Mouse (Mus musculus): ENCODE measurements around the gene Fmnl2. TPM values are rescaled to one million over a fixed set of nuclear protein-coding genes. Genes with fewer than 3 reads are reported as not detected.

Gene Fmnl2
- polyA plus RNA-seq, 1 experiment from 2014 or later, result 1.0 TPM

DNA sequence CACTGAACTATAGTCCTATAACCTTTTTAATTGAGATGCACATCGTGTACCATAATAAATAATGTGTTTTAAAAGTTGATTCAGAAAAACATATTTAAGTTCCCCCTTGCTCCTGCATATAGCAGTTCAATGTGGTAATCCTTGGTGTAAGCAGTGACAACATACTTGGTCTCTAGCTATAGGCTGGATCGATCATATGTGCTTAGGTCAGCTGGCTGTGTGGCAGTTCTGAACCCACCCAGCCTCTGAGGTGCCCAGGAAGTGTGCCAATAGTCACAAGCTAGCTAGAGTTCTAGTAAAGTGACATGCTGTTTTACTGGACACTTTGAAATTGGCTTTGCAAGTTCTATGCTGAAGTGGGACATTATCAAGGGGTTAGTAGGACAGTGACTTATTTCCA lies 209.3 kb downstream of the Fmnl2 start:
- no peaks in the 10 kb centered on the region for H3K27me3 ChIP-seq (ENCODE audit: control insufficient read depth, insufficient read depth, low read length)
- H3K9ac ChIP-seq (ENCODE audit: low read length), result no peak overlapping the region
- 86% methylated on average over 2 of the region's 2 CpGs for WGBS
- H3K9me3 ChIP-seq (replicated peaks; ENCODE audit: control insufficient read depth, low read length), result no peaks in the 10 kb centered on the region
- no peak overlapping the region for H3K4me2 ChIP-seq (ENCODE audit: low read depth, low read length)
- H3K27ac ChIP-seq (ENCODE audit: low read length), result no peak overlapping the region
- no peaks in the 10 kb centered on the region for H3K36me3 ChIP-seq (ENCODE audit: control insufficient read depth, insufficient read depth)
- no peak overlapping the region for H3K4me3 ChIP-seq (ENCODE audit: low read length)
- ATAC-seq (replicated peaks; ENCODE audit: extremely low read depth, insufficient read depth, low FRiP score), result no peak
- H3K4me1 ChIP-seq (ENCODE audit: control insufficient read depth, insufficient read depth, low read length), result no peaks in the 10 kb centered on the region

DNA sequence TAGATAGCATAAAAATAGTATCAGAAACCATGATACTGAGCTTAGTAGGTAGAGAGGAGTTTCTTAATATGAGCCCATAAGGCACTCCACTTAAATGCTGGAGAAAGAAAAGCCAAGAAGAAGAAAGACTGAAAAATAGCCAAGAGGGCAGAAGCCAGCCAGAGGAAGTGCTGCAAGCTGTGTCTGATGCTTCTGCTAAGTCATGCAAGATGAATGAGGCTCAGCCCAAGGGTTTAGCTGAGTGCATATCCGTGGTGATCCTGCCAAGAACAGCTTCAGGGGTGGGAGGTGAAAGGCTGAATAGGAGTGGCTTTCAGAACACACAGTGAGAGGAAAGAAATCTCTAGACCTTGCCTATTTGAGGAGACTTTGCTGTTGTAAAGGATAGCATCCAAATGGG lies 212.9 kb downstream of the Fmnl2 start:
- Histone ChIP-seq H3K27me3 (ENCODE audit: control insufficient read depth, insufficient read depth, low read length) (no peaks in the 10 kb centered on the region), H3K4me3 (ENCODE audit: low read length) (no peak overlapping the region), H3K9ac (ENCODE audit: low read length) (no peak overlapping the region), H3K9me3 (replicated peaks; ENCODE audit: control insufficient read depth, low read length) (no peaks in the 10 kb centered on the region), H3K27ac (ENCODE audit: low read length) (no peak overlapping the region), H3K36me3 (ENCODE audit: control insufficient read depth, insufficient read depth) (no peaks in the 10 kb centered on the region), H3K4me2 (ENCODE audit: low read depth, low read length) (no peak overlapping the region), H3K4me1 (ENCODE audit: control insufficient read depth, insufficient read depth, low read length) (no peaks in the 10 kb centered on the region)
- no peak; the same call in 1 of the 2 replicates for ATAC-seq (replicated peaks; ENCODE audit: extremely low read depth, insufficient read depth, low FRiP score)
- WGBS, result 17% methylated on average over 1 of the region's 1 CpGs

GRCm38 (mm10) chr2:53079693-53080286 lies 222.1 kb downstream of the Fmnl2 start:
- Histone ChIP-seq H3K4me1 (ENCODE audit: control insufficient read depth, insufficient read depth, low read length) (no peaks in the 10 kb centered on the region), H3K4me2 (ENCODE audit: low read depth, low read length) (no peak overlapping the region), H3K9ac (ENCODE audit: low read length) (no peak overlapping the region), H3K36me3 (ENCODE audit: control insufficient read depth, insufficient read depth) (no peaks in the 10 kb centered on the region), H3K27me3 (ENCODE audit: control insufficient read depth, insufficient read depth, low read length) (no peaks in the 10 kb centered on the region), H3K9me3 (replicated peaks; ENCODE audit: control insufficient read depth, low read length) (no peaks in the 10 kb centered on the region), H3K27ac (ENCODE audit: low read length) (no peak overlapping the region), H3K4me3 (ENCODE audit: low read length) (no peak overlapping the region)
- 89% methylated on average over 2 of the region's 2 CpGs for WGBS
- ATAC-seq (replicated peaks; ENCODE audit: extremely low read depth, insufficient read depth, low FRiP score), result no peak

GRCm38 (mm10) chr2:53082045-53082444 lies 224.4 kb downstream of the Fmnl2 start:
- no peak for ATAC-seq (replicated peaks; ENCODE audit: extremely low read depth, insufficient read depth, low FRiP score)
- H3K9me3 ChIP-seq (replicated peaks; ENCODE audit: control insufficient read depth, low read length), result no peaks in the 10 kb centered on the region
- H3K4me2 ChIP-seq (ENCODE audit: low read depth, low read length), result no peak overlapping the region
- WGBS, result 88% methylated on average over 4 of the region's 4 CpGs
- H3K4me3 ChIP-seq (ENCODE audit: low read length), result no peak overlapping the region
- no peaks in the 10 kb centered on the region for H3K27me3 ChIP-seq (ENCODE audit: control insufficient read depth, insufficient read depth, low read length)
- H3K36me3 ChIP-seq (ENCODE audit: control insufficient read depth, insufficient read depth), result no peaks in the 10 kb centered on the region
- no peak overlapping the region for H3K27ac ChIP-seq (ENCODE audit: low read length)
- no peaks in the 10 kb centered on the region for H3K4me1 ChIP-seq (ENCODE audit: control insufficient read depth, insufficient read depth, low read length)
- no peak overlapping the region for H3K9ac ChIP-seq (ENCODE audit: low read length)

DNA sequence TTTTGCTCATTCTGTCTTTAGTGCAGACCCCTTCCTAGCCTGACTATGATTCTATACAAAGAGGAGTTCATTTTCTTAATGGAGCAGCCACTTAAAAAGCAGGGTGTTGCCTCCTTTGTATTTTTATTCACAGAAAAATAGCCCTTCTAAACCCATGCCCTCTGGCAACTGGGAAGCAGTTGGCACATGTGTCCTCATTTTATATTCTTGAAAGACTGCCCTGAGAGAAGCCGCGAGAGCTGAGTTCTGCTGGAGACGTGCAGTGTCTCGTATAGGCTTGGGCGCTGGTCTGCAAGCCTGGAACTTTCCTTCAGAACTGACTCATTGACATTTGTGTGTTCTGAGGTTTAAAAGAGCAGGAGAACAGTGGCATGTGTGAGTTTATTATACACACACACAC lies 224.8 kb downstream of the Fmnl2 start:
- H3K4me2 ChIP-seq (ENCODE audit: low read depth, low read length), result no peak overlapping the region
- H3K27ac ChIP-seq (ENCODE audit: low read length), result no peak overlapping the region
- 84% methylated on average over 5 of the region's 5 CpGs for WGBS
- no peak overlapping the region for H3K4me3 ChIP-seq (ENCODE audit: low read length)
- no peaks in the 10 kb centered on the region for H3K27me3 ChIP-seq (ENCODE audit: control insufficient read depth, insufficient read depth, low read length)
- no peaks in the 10 kb centered on the region for H3K36me3 ChIP-seq (ENCODE audit: control insufficient read depth, insufficient read depth)
- no peak for ATAC-seq (replicated peaks; ENCODE audit: extremely low read depth, insufficient read depth, low FRiP score)
- no peaks in the 10 kb centered on the region for H3K4me1 ChIP-seq (ENCODE audit: control insufficient read depth, insufficient read depth, low read length)
- H3K9me3 ChIP-seq (replicated peaks; ENCODE audit: control insufficient read depth, low read length), result no peaks in the 10 kb centered on the region
- H3K9ac ChIP-seq (ENCODE audit: low read length), result no peak overlapping the region

- ATAC-seq (replicated peaks; ENCODE audit: extremely low read depth, insufficient read depth, low FRiP score), result no peak
- no peaks in the 10 kb centered on the region for H3K9me3 ChIP-seq (replicated peaks; ENCODE audit: control insufficient read depth, low read length)
- H3K4me2 ChIP-seq (ENCODE audit: low read depth, low read length), result no peak overlapping the region
- H3K36me3 ChIP-seq (ENCODE audit: control insufficient read depth, insufficient read depth), result no peaks in the 10 kb centered on the region
- H3K4me3 ChIP-seq (ENCODE audit: low read length), result no peak overlapping the region
- H3K27me3 ChIP-seq (ENCODE audit: control insufficient read depth, insufficient read depth, low read length), result no peaks in the 10 kb centered on the region
- no peaks in the 10 kb centered on the region for H3K4me1 ChIP-seq (ENCODE audit: control insufficient read depth, insufficient read depth, low read length)
- WGBS, result 17% methylated on average over 1 of the region's 1 CpGs
- no peak overlapping the region for H3K27ac ChIP-seq (ENCODE audit: low read length)
- no peak overlapping the region for H3K9ac ChIP-seq (ENCODE audit: low read length)
These were observed 225.6 kb downstream of the Fmnl2 start for GRCm38 (mm10) chr2:53083241-53083640.

- WGBS, result 45% methylated on average over 9 of the region's 9 CpGs
- no peaks in the 10 kb centered on the region for H3K27me3 ChIP-seq (ENCODE audit: control insufficient read depth, insufficient read depth, low read length)
These were observed 228.1 kb downstream of the Fmnl2 start for GRCm38 (mm10) chr2:53085617-53086202.

DNA sequence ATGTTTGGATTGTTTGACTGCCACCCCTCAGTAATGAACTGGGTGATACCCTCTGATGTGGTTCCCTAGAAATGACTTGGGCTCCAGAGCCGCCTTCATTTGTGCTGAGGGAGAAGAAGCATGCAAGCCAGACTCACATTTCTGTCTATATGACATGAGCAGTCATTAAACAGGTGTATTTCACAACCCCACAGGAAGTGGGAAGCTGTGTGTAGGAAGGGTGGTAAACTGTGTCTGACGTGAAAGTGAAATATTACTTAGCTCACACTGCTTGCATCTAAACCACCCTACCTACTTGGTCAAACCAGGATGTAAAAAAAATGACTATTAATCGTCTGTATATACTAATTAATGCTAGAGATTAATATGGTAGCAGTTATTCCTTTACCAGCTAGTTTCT lies 231.1 kb downstream of the Fmnl2 start:
- 84% methylated on average over 3 of the region's 3 CpGs for WGBS
- Histone ChIP-seq H3K4me1 (ENCODE audit: control insufficient read depth, insufficient read depth, low read length) (no peaks in the 10 kb centered on the region), H3K9ac (ENCODE audit: low read length) (no peak overlapping the region), H3K9me3 (replicated peaks; ENCODE audit: control insufficient read depth, low read length) (no peaks in the 10 kb centered on the region), H3K36me3 (ENCODE audit: control insufficient read depth, insufficient read depth) (no peaks in the 10 kb centered on the region), H3K27me3 (ENCODE audit: control insufficient read depth, insufficient read depth, low read length) (no peaks in the 10 kb centered on the region), H3K27ac (ENCODE audit: low read length) (no peak overlapping the region), H3K4me3 (ENCODE audit: low read length) (no peak overlapping the region), H3K4me2 (ENCODE audit: low read depth, low read length) (no peak overlapping the region)
- no peak for ATAC-seq (replicated peaks; ENCODE audit: extremely low read depth, insufficient read depth, low FRiP score)

More at GRCm38 (mm10) chr2:53085617-53086202, 228.1 kb downstream of the Fmnl2 start:
- Histone ChIP-seq H3K27ac (ENCODE audit: low read length) (no peak overlapping the region), H3K4me1 (ENCODE audit: control insufficient read depth, insufficient read depth, low read length) (no peaks in the 10 kb centered on the region), H3K4me3 (ENCODE audit: low read length) (no peak overlapping the region), H3K9ac (ENCODE audit: low read length) (no peak overlapping the region), H3K4me2 (ENCODE audit: low read depth, low read length) (no peak overlapping the region), H3K36me3 (ENCODE audit: control insufficient read depth, insufficient read depth) (no peaks in the 10 kb centered on the region), H3K9me3 (replicated peaks; ENCODE audit: control insufficient read depth, low read length) (no peaks in the 10 kb centered on the region)
- no peak for ATAC-seq (replicated peaks; ENCODE audit: extremely low read depth, insufficient read depth, low FRiP score)

- Histone ChIP-seq H3K9ac (ENCODE audit: low read length) (no peak overlapping the region), H3K4me1 (ENCODE audit: control insufficient read depth, insufficient read depth, low read length) (no peaks in the 10 kb centered on the region), H3K27ac (ENCODE audit: low read length) (no peak overlapping the region), H3K36me3 (ENCODE audit: control insufficient read depth, insufficient read depth) (no peaks in the 10 kb centered on the region), H3K9me3 (replicated peaks; ENCODE audit: control insufficient read depth, low read length) (no peaks in the 10 kb centered on the region), H3K4me3 (ENCODE audit: low read length) (no peak overlapping the region), H3K27me3 (ENCODE audit: control insufficient read depth, insufficient read depth, low read length) (no peaks in the 10 kb centered on the region), H3K4me2 (ENCODE audit: low read depth, low read length) (no peak overlapping the region)
- ATAC-seq (replicated peaks; ENCODE audit: extremely low read depth, insufficient read depth, low FRiP score), result peak; percentile 37
- WGBS, result 69% methylated on average over 9 of the region's 9 CpGs
These were observed 237.4 kb downstream of the Fmnl2 start for GRCm38 (mm10) chr2:53095031-53095430.
